Mouse (Mus musculus) hindbrain, embryonic 11.5 days (tissue): Measurements from ENCODE around the gene Cyp2b10. TPM values are rescaled to one million over a fixed set of nuclear protein-coding genes. Genes with fewer than 3 reads are reported as not detected.

Experiments used
- ATAC-seq: fragments of 200-750 bp; cut with Nextera tagmentation; 2 replicates; pipeline ENCODE4 v1.8.0; 2017; ENCODE audit warnings: mild to moderate bottlenecking, moderate TSS enrichment, moderate library complexity; ENCODE audit not compliant: low FRiP score
- DNase-seq: peaks from one replicate; pipeline ENCODE4 v3.0.0-alpha.2; 2015; ENCODE audit warnings: low spot score
- H3K27ac ChIP-seq: fragments of 300-500 bp; sonication (generic); 2 replicates; pipeline ENCODE4 v1.5.1; 2014; ENCODE audit warnings: mild to moderate bottlenecking, low read depth, low read length
- H3K27me3 ChIP-seq: fragments of 300-500 bp; sonication (generic); 2 replicates; pipeline ENCODE4 v1.6.1; 2014; ENCODE audit warnings: mild to moderate bottlenecking, low read length, moderate library complexity, mixed read lengths; ENCODE audit not compliant: control insufficient read depth, insufficient read depth
- H3K36me3 ChIP-seq: fragments of 300-500 bp; sonication (generic); 2 replicates; pipeline ENCODE4 v1.6.1; 2014; ENCODE audit warnings: mild to moderate bottlenecking, low read length, moderate library complexity, mixed read lengths; ENCODE audit not compliant: control insufficient read depth, insufficient read depth
- H3K4me1 ChIP-seq: fragments of 300-500 bp; sonication (generic); replicated peaks from 2 replicates; pipeline ENCODE4 v1.6.1; 2014; ENCODE audit warnings: low read length, mixed read lengths; ENCODE audit not compliant: control insufficient read depth, insufficient read depth
- H3K4me2 ChIP-seq: fragments of 300-500 bp; sonication (generic); replicated peaks from 2 replicates; pipeline ENCODE4 v1.6.1; 2014; ENCODE audit warnings: mild to moderate bottlenecking, low read depth, low read length
- H3K4me3 ChIP-seq: fragments of 300-500 bp; sonication (generic); 2 replicates; pipeline ENCODE4 v1.5.1; 2014; ENCODE audit warnings: low read depth, low read length
- H3K9ac ChIP-seq: fragments of 300-500 bp; sonication (generic); 2 replicates; pipeline ENCODE4 v1.6.1; 2014; ENCODE audit warnings: low read depth, low read length
- H3K9me3 ChIP-seq: fragments of 300-500 bp; sonication (generic); 2 replicates; pipeline ENCODE4 v1.6.1; 2016; ENCODE audit warnings: low read length; ENCODE audit not compliant: control insufficient read depth
- WGBS: fragments of 180-500 bp; shearing (Covaris S2); extraction: QIAGEN DNeasy Blood & Tissue Kit; methylation state at CpG from one replicate; pipeline ENCODE4 v1.1.7; 2014; 5-methylcytosine and 5-hydroxymethylcytosine counted together
- polyA plus RNA-seq: library from polyadenylated mRNA; unstranded; fragments of >200 nt; fragmentation: Nextera tagmentation; extraction: Ambion mirVana; gene quantifications from 2 replicates; pipeline ENCODE4 v1.2.1, GENCODE M21; 2014

Cyp2b10 gene
- polyA plus RNA-seq, 1 experiment from 2014 or later = not detected

GRCm38 (mm10) chr7:25945274-25945673 lies 47.9 kb downstream of the Cyp2b10 start:
- no peaks in the 10 kb centered on the region for H3K27me3 ChIP-seq
- H3K9ac ChIP-seq = no peak overlapping the region
- no peak for ATAC-seq
- H3K4me3 ChIP-seq = no peak overlapping the region
- DNase-seq = no peak
- no peak overlapping the region for H3K4me2 ChIP-seq
- H3K9me3 ChIP-seq = 0 out of 2 replicates have a peak, but pooled peaks cover 3% of the 10 kb centered on the region
- H3K27ac ChIP-seq = no peak overlapping the region
- H3K36me3 ChIP-seq = no peaks in the 10 kb centered on the region
- 75% methylated on average over 1 of the region's 1 CpGs for WGBS
- no peaks in the 10 kb centered on the region for H3K4me1 ChIP-seq

Other genes with a start within 250 kb of the Cyp2b10 start
- 32.9 and 35.2 TPM in 2 replicates for gene Bckdha, start 238.6 kb upstream of the Cyp2b10 start, polyA plus RNA-seq
- 48.1 and 49.9 TPM in 2 replicates for gene Exosc5, start 238.5 kb upstream of the Cyp2b10 start, polyA plus RNA-seq
- 1.6 and 2.2 TPM in 2 replicates for gene Tmem91, start 222.5 kb upstream of the Cyp2b10 start, polyA plus RNA-seq
- gene B9d2, start 216.8 kb upstream of the Cyp2b10 start, polyA plus RNA-seq = 33.1 and 34.8 TPM in 2 replicates
- 1.0 and 1.1 TPM in 2 replicates for gene Tgfb1, start 210.6 kb upstream of the Cyp2b10 start, polyA plus RNA-seq
- 30.5 and 33.7 TPM in 2 replicates for gene Ccdc97, start 178.5 kb upstream of the Cyp2b10 start, polyA plus RNA-seq
- 68.1 and 70.1 TPM in 2 replicates for gene Hnrnpul1, start 142.9 kb upstream of the Cyp2b10 start, polyA plus RNA-seq
- 15.0 and 19.4 TPM in 2 replicates for gene Axl, start 108.9 kb upstream of the Cyp2b10 start, polyA plus RNA-seq
- 0.69 and 0.95 TPM in 2 replicates for gene Cyp2s1, start 80.7 kb upstream of the Cyp2b10 start, polyA plus RNA-seq
- not detected in 2 replicates for gene Cyp2b13, start 163.9 kb downstream of the Cyp2b10 start, polyA plus RNA-seq